Mouse (Mus musculus): ENCODE measurements around the gene Yipf2. TPM values are rescaled to one million over a fixed set of nuclear protein-coding genes. Genes with fewer than 3 reads are reported as not detected.
"Not testable (repeated sequence)": the region's sequence is repeated elsewhere in the genome, so short reads cannot be mapped to it uniquely, and the experiment has no call there.

The Yipf2 gene
- polyA plus RNA-seq, 1 experiment from 2014 or later, result 20.8 TPM

DNA sequence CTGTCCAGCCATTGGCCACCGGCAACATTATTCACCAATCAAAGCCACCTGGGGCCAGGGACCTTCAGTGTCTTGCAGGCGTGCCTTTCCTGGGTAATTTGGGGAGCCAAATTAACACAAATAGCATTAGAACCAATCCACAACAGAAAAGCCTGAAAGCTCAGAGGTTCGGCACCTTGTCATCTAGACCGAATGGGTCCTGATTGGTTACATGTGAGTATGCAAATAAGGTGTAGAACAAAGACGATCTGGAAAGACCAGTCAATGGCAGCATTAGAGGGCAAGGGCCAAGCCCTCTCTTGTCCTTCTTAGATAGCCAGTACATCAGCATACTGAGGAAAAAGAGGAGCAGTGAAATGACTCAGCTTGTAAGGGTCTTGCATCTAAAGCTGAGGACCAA is 13.2 kb upstream of the Yipf2 start:
- Histone ChIP-seq H3K9me3 (ENCODE audit: control insufficient read depth, low read length) (no peaks in the 10 kb centered on the region), H3K36me3 (ENCODE audit: control insufficient read depth, insufficient read depth, low read length) (no peaks in the 10 kb centered on the region), H3K9ac (ENCODE audit: low read length) (no peak overlapping the region), H3K4me1 (replicated peaks; ENCODE audit: control insufficient read depth, insufficient read depth, low read length) (no peaks in the 10 kb centered on the region), H3K4me2 (ENCODE audit: low read length) (no peak overlapping the region), H3K4me3 (ENCODE audit: low read depth, low read length) (no peak overlapping the region), H3K27ac (ENCODE audit: low read depth) (no peak overlapping the region), H3K27me3 (replicated peaks; ENCODE audit: control insufficient read depth, insufficient read depth, low read length) (no peaks in the 10 kb centered on the region)
- WGBS, result 79% methylated on average over 5 of the region's 5 CpGs
- ATAC-seq (replicated peaks; ENCODE audit: low FRiP score, low TSS enrichment, low read depth) (no peak), DNase-seq (ENCODE audit: low spot score) (no peak)

DNA sequence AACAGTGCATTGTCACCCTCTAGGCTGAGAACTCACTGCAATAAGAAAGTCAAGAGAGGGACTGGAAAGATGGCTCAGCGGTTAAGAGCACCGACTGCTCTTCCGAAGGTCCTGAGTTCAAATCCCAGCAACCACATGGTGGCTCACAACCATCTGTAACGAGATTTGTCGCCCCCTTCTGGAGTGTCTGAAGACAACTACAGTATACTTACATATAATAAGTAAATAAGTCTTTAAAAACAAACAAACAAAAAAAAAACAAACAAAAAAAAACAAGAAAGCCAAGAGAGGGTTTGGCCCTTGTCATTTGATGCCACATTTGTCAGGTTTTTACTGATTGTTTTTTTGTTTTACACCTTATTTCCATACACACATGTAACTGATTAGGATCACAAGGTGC is 11.5 kb upstream of the Yipf2 start:
- DNase-seq (ENCODE audit: low spot score) (no peak), ATAC-seq (replicated peaks; ENCODE audit: low FRiP score, low TSS enrichment, low read depth) (no peak)
- no peak overlapping the region for H3K4me2 ChIP-seq (ENCODE audit: low read length)
- no peak overlapping the region for H3K9ac ChIP-seq (ENCODE audit: low read length)
- no peaks in the 10 kb centered on the region for H3K36me3 ChIP-seq (ENCODE audit: control insufficient read depth, insufficient read depth, low read length)
- no peaks in the 10 kb centered on the region for H3K4me1 ChIP-seq (replicated peaks; ENCODE audit: control insufficient read depth, insufficient read depth, low read length)
- H3K9me3 ChIP-seq (ENCODE audit: control insufficient read depth, low read length), result no peaks in the 10 kb centered on the region
- 72% methylated on average over 5 of the region's 5 CpGs for WGBS
- no peaks in the 10 kb centered on the region for H3K27me3 ChIP-seq (replicated peaks; ENCODE audit: control insufficient read depth, insufficient read depth, low read length)
- H3K27ac ChIP-seq (ENCODE audit: low read depth), result no peak overlapping the region
- H3K4me3 ChIP-seq (ENCODE audit: low read depth, low read length), result no peak overlapping the region

DNA sequence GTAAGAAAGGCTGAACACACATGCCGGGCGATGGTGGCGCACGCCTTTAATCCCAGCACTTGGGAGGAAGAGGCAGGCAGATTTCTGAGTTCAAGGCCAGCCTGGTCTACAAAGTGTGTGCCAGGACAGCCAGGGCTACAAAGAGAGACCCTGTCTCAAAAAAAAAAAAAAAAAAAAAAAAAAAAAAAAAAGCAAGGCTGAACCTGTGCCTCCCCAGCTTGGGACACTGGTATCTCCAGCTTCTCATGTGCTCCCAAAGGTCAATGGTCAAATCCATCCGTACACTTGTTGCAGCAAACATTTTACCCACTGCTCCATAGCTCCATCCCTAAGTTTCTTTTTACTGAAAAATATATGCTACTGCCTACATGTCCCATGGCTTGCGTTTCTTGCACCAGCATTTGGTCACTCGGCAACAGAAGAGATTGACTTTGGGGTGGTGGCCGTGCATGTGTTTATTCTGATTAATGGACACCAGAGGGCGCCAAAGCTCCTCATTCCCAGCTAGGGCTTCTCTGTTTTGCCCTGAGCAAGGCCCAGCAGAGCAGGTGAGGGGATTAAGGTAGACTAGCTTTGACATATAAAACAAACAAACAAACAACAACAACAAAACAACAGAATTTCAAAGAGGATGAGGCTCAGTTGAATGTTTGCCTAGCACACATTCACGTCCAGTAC is 9.2 kb upstream of the Yipf2 start:
- Histone ChIP-seq H3K4me2 (ENCODE audit: low read length) (no peak overlapping the region), H3K4me3 (ENCODE audit: low read depth, low read length) (no peak overlapping the region)

DNA sequence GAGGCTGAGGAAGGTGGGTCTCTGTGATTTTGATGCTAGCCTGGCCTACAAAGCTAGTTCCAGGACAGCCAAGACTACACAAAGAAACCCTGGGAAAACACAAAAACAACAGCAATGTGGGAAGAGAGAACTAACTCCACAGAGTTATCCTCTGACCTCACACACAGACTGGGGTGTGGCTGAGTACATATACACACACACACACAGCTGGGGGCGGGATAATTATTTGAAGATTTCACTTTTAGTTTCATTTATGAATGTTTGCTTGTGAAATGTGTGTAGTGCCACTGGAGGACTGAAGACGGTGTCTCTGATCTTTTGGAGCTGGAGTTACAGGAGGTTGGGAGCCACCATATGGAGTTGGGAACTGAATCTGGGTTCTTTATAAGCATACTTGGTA is 8.4 kb upstream of the Yipf2 start:
- peaks cover 6% of the 10 kb centered on the region; the same call in 1 of the 2 replicates for H3K36me3 ChIP-seq (ENCODE audit: control insufficient read depth, insufficient read depth, low read length)
- 81% methylated on average over 2 of the region's 2 CpGs for WGBS
- H3K27ac ChIP-seq (ENCODE audit: low read depth), result no peak overlapping the region
- H3K4me1 ChIP-seq (replicated peaks; ENCODE audit: control insufficient read depth, insufficient read depth, low read length), result no peaks in the 10 kb centered on the region
- H3K27me3 ChIP-seq (replicated peaks; ENCODE audit: control insufficient read depth, insufficient read depth, low read length), result no peaks in the 10 kb centered on the region
- no peaks in the 10 kb centered on the region for H3K9me3 ChIP-seq (ENCODE audit: control insufficient read depth, low read length)
- no peak for ATAC-seq (replicated peaks; ENCODE audit: low FRiP score, low TSS enrichment, low read depth)
- no peak overlapping the region for H3K9ac ChIP-seq (ENCODE audit: low read length)
- no peak overlapping the region for H3K4me3 ChIP-seq (ENCODE audit: low read depth, low read length)
- no peak for DNase-seq (ENCODE audit: low spot score)
- no peak overlapping the region for H3K4me2 ChIP-seq (ENCODE audit: low read length)

More for the DNA sequence above, 9.2 kb upstream of the Yipf2 start:
- no peaks in the 10 kb centered on the region for H3K27me3 ChIP-seq (replicated peaks; ENCODE audit: control insufficient read depth, insufficient read depth, low read length)
- DNase-seq (ENCODE audit: low spot score) (peak; percentile 84), ATAC-seq (replicated peaks; ENCODE audit: low FRiP score, low TSS enrichment, low read depth) (peak; percentile 71)
- H3K36me3 ChIP-seq (ENCODE audit: control insufficient read depth, insufficient read depth, low read length), result 0 out of 2 replicates have a peak, but pooled peaks cover 2% of the 10 kb centered on the region
- H3K9me3 ChIP-seq (ENCODE audit: control insufficient read depth, low read length), result no peaks in the 10 kb centered on the region
- no peaks in the 10 kb centered on the region for H3K4me1 ChIP-seq (replicated peaks; ENCODE audit: control insufficient read depth, insufficient read depth, low read length)
- 47% methylated on average over 10 of the region's 10 CpGs for WGBS
- H3K9ac ChIP-seq (ENCODE audit: low read length), result no peak overlapping the region
- no peak overlapping the region for H3K27ac ChIP-seq (ENCODE audit: low read depth)

DNA sequence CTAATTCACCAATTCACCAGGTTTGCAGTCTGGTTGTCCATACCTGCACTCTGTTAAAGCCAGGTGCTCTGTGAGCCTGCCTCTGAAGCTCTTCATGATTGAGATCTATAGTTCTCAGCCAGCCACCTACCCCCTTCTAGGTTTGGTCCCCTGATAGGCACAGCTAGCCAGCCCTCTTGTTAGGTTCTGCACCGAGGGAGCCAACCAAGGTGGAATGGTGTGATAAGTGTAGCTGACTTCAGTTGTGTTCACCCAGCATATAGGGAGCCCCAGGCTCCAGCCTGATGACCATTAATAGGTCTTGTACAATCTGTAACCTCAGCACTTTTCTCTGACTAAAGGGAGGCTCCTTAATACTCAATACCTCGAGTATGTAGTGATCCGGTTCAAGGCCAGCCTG is 7.6 kb upstream of the Yipf2 start:
- no peaks in the 10 kb centered on the region for H3K4me1 ChIP-seq (replicated peaks; ENCODE audit: control insufficient read depth, insufficient read depth, low read length)
- ATAC-seq (replicated peaks; ENCODE audit: low FRiP score, low TSS enrichment, low read depth) (no peak), DNase-seq (ENCODE audit: low spot score) (no peak)
- H3K36me3 ChIP-seq (ENCODE audit: control insufficient read depth, insufficient read depth, low read length), result peaks cover 14% of the 10 kb centered on the region; the same call in 1 of the 2 replicates
- no peak overlapping the region for H3K9ac ChIP-seq (ENCODE audit: low read length)
- H3K4me2 ChIP-seq (ENCODE audit: low read length), result no peak overlapping the region
- no peak overlapping the region for H3K4me3 ChIP-seq (ENCODE audit: low read depth, low read length)
- no peaks in the 10 kb centered on the region for H3K27me3 ChIP-seq (replicated peaks; ENCODE audit: control insufficient read depth, insufficient read depth, low read length)
- H3K9me3 ChIP-seq (ENCODE audit: control insufficient read depth, low read length), result no peaks in the 10 kb centered on the region
- WGBS, result 74% methylated on average over 3 of the region's 3 CpGs
- H3K27ac ChIP-seq (ENCODE audit: low read depth), result no peak overlapping the region

DNA sequence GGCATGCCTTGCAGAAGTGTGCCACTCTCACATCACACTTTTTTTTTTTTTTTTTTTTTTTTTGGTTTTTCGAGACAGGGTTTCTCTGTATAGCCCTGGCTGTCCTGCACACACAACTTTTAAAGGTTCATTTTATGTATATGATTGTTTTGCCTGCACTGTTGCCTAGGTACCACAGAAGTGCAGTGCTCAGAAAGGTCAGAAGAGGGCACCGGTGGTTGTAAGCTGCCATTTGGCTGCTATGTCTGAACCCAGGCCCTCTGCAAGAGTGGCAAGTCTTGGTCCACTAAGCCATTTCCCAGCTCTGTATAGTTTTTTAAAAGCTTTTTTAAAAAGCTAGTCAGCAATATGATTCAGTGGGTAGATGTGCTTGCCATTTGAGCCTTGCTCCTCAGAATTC is 5.6 kb upstream of the Yipf2 start:
- no peaks in the 10 kb centered on the region for H3K9me3 ChIP-seq (ENCODE audit: control insufficient read depth, low read length)
- no peak for DNase-seq (ENCODE audit: low spot score)
- no peak overlapping the region for H3K27ac ChIP-seq (ENCODE audit: low read depth)
- no peak for ATAC-seq (replicated peaks; ENCODE audit: low FRiP score, low TSS enrichment, low read depth)
- H3K4me1 ChIP-seq (replicated peaks; ENCODE audit: control insufficient read depth, insufficient read depth, low read length), result peaks cover 8% of the 10 kb centered on the region
- no peaks in the 10 kb centered on the region for H3K27me3 ChIP-seq (replicated peaks; ENCODE audit: control insufficient read depth, insufficient read depth, low read length)
- no peak overlapping the region for H3K4me2 ChIP-seq (ENCODE audit: low read length)
- no peak overlapping the region for H3K9ac ChIP-seq (ENCODE audit: low read length)
- no peak overlapping the region for H3K4me3 ChIP-seq (ENCODE audit: low read depth, low read length)
- peaks cover 19% of the 10 kb centered on the region for H3K36me3 ChIP-seq (ENCODE audit: control insufficient read depth, insufficient read depth, low read length)
- 35% methylated on average over 2 of the region's 2 CpGs for WGBS

DNA sequence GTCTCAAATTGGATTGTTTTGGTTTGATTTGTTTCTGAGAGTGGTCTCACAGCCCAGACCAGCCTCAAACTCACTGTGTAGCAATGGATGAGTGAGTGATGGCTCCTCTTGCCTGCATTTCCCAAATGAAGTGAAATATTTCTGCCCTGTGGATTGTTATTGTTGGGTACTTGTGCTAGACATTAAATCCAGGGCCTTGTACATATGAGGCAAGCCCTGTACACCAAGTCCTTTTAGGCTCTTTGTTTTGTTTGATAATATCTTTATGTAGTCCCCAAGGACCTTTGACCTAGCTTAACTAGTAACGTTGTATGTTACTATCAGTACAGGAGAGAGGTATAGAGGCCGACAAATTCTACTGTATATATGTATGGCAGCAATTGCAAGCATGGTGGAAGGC is 2.2 kb upstream of the Yipf2 start:
- no peak overlapping the region for H3K9ac ChIP-seq (ENCODE audit: low read length)
- peaks cover 30% of the 10 kb centered on the region for H3K36me3 ChIP-seq (ENCODE audit: control insufficient read depth, insufficient read depth, low read length)
- ATAC-seq (replicated peaks; ENCODE audit: low FRiP score, low TSS enrichment, low read depth) (no peak), DNase-seq (ENCODE audit: low spot score) (no peak)
- no peak overlapping the region for H3K4me2 ChIP-seq (ENCODE audit: low read length)
- 77% methylated on average over 2 of the region's 2 CpGs for WGBS
- no peaks in the 10 kb centered on the region for H3K9me3 ChIP-seq (ENCODE audit: control insufficient read depth, low read length)
- no peak overlapping the region for H3K4me3 ChIP-seq (ENCODE audit: low read depth, low read length)
- H3K27ac ChIP-seq (ENCODE audit: low read depth), result no peak overlapping the region
- peaks cover 14% of the 10 kb centered on the region for H3K4me1 ChIP-seq (replicated peaks; ENCODE audit: control insufficient read depth, insufficient read depth, low read length)
- no peaks in the 10 kb centered on the region for H3K27me3 ChIP-seq (replicated peaks; ENCODE audit: control insufficient read depth, insufficient read depth, low read length)

DNA sequence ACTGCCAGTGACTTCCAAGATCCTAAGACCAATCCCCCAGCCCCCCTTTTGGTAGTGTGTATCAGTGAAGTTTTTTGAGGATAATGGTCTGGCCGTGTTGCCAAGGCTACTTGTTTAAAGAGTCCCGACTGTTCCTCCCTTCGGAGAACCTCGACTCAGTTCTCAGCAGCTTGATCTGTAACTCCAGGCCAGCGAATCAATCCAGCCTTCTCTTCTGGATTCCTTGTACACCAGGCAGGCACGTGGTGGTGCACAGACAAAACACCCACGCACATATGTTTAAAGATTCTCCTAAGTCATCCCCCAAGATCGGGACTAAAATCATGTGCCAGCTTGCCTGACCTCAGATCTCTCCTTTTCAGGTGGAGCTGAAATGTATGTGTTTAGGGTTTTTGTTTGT is 1.7 kb upstream of the Yipf2 start:
- Histone ChIP-seq H3K4me2 (ENCODE audit: low read length) (peak overlapping the region; percentile 94), H3K36me3 (ENCODE audit: control insufficient read depth, insufficient read depth, low read length) (peaks cover 35% of the 10 kb centered on the region), H3K4me1 (replicated peaks; ENCODE audit: control insufficient read depth, insufficient read depth, low read length) (peaks cover 14% of the 10 kb centered on the region)
- not testable (repeated sequence) for H3K27ac ChIP-seq (ENCODE audit: low read depth); H3K27me3 ChIP-seq (replicated peaks; ENCODE audit: control insufficient read depth, insufficient read depth, low read length); H3K9ac ChIP-seq (ENCODE audit: low read length); DNase-seq (ENCODE audit: low spot score); ATAC-seq (replicated peaks; ENCODE audit: low FRiP score, low TSS enrichment, low read depth); H3K4me3 ChIP-seq (ENCODE audit: low read depth, low read length); H3K9me3 ChIP-seq (ENCODE audit: control insufficient read depth, low read length)
- WGBS, result 85% methylated on average over 8 of the region's 8 CpGs

DNA sequence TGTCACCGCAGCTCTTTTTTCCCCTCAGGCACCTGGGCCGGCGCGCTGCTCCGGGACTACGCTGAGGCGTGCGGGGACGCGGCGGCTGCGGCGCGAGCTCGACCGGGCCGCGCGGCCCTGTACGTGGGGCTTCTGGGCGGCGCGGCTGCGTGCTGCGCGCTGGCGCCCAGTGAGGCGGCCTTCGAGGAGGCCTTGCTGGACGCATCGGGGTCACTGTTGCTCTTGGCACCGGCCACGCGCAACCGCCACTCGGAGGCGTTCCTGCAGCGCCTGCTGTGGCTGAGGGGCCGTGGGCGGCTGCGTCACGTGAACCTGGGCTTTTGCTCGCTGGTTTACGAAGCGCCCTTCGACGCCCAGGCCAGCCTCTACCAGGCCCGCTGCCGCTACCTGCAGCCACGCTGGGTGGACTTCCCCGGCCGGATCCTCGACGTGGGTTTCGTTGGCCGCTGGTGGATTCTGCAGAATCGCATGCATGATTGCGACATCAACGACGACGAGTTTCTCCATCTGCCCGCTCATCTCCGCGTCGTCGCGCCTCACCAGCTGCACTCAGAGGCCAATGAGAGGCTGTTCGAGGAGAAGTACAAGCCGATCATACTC is 594 bp upstream of the Yipf2 start:
- 1% methylated on average over 69 of the region's 69 CpGs for WGBS
- peak; percentile 66 for DNase-seq (ENCODE audit: low spot score)
- Histone ChIP-seq H3K4me1 (replicated peaks; ENCODE audit: control insufficient read depth, insufficient read depth, low read length) (peaks cover 14% of the 10 kb centered on the region), H3K4me3 (ENCODE audit: low read depth, low read length) (peak overlapping the region; percentile 98), H3K9ac (ENCODE audit: low read length) (peak overlapping the region; percentile 88), H3K27me3 (replicated peaks; ENCODE audit: control insufficient read depth, insufficient read depth, low read length) (no peaks in the 10 kb centered on the region), H3K27ac (ENCODE audit: low read depth) (peak overlapping the region; percentile 69), H3K9me3 (ENCODE audit: control insufficient read depth, low read length) (no peaks in the 10 kb centered on the region), H3K36me3 (ENCODE audit: control insufficient read depth, insufficient read depth, low read length) (peaks cover 46% of the 10 kb centered on the region), H3K4me2 (ENCODE audit: low read length) (peak overlapping the region; percentile 94)
- ATAC-seq (replicated peaks; ENCODE audit: low FRiP score, low TSS enrichment, low read depth), result peak; percentile 59
